Mouse (Mus musculus): ENCODE results near the gene Atp8a1. TPM values are rescaled to one million over a fixed set of nuclear protein-coding genes. Genes with fewer than 3 reads are reported as not detected.
A peak's percentile ranks its signal among the peaks of the same experiment; 100 is the strongest.

Gene Atp8a1
- polyA plus RNA-seq, 1 experiment from 2014 or later: 25.7 TPM

DNA sequence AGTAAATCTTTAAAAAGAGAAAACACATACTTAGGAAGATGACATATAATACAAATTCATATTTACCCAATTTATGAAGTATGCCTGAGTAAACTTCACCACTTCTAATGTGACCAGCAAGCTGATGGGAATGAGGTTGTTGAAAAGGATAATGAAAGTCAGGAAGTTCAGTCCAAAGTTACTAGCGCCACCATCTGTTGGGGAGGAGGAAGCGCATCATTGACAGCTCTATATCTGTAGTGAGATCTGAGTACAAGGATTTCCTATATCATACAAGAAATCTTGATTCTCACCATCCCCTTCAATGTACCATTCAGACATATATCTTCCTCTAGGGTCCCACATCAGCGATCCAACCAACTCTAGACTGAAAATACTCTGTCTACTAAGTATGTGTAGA is 82.4 kb downstream of the Atp8a1 start:
- WGBS: 93% methylated on average over 3 of the region's 3 CpGs
- ATAC-seq (replicated peaks; ENCODE audit: low FRiP score) (no peak), DNase-seq (ENCODE audit: low spot score) (no peak)
- no peak overlapping the region for H3K4me2 ChIP-seq (ENCODE audit: low read depth, low read length, severe bottlenecking)
- no peak overlapping the region for H3K4me3 ChIP-seq (ENCODE audit: low read depth, low read length)
- no peaks in the 10 kb centered on the region for H3K27me3 ChIP-seq (ENCODE audit: control insufficient read depth, insufficient read depth, low read length)
- H3K36me3 ChIP-seq (ENCODE audit: control insufficient read depth, insufficient read depth, low read length): no peaks in the 10 kb centered on the region
- H3K27ac ChIP-seq (ENCODE audit: low read depth, low read length): no peak overlapping the region
- H3K9ac ChIP-seq (ENCODE audit: low read length): no peak overlapping the region
- no peaks in the 10 kb centered on the region for H3K4me1 ChIP-seq (replicated peaks; ENCODE audit: control insufficient read depth, insufficient read depth, low read length)
- H3K9me3 ChIP-seq (ENCODE audit: control insufficient read depth, low read length): no peaks in the 10 kb centered on the region

DNA sequence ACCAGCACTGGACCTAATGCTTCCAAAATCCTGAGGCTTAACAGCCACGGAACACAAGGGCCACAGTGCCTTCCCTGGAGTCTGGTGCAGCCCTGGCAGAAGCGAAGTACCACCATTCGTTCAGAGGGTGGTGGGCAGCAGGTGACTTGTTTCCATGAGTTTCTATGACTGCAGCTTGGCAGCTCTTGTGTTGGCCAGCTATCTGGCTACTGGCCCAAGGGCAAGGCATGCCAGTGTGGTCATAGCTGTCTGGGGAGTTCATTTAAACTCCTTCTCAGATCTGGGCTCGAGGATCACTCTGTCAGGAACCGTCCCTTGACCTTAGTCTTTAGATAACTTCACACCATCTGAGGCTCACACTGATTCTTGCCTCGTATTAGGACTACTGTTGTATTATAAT is 89.1 kb downstream of the Atp8a1 start:
- WGBS: 90% methylated on average over 6 of the region's 6 CpGs
- ATAC-seq (replicated peaks; ENCODE audit: low FRiP score) (no peak), DNase-seq (ENCODE audit: low spot score) (no peak)
- H3K27me3 ChIP-seq (ENCODE audit: control insufficient read depth, insufficient read depth, low read length): no peaks in the 10 kb centered on the region
- H3K36me3 ChIP-seq (ENCODE audit: control insufficient read depth, insufficient read depth, low read length): no peaks in the 10 kb centered on the region
- no peak overlapping the region for H3K27ac ChIP-seq (ENCODE audit: low read depth, low read length)
- H3K9ac ChIP-seq (ENCODE audit: low read length): no peak overlapping the region
- H3K4me2 ChIP-seq (ENCODE audit: low read depth, low read length, severe bottlenecking): no peak overlapping the region
- no peak overlapping the region for H3K4me3 ChIP-seq (ENCODE audit: low read depth, low read length)
- no peaks in the 10 kb centered on the region for H3K9me3 ChIP-seq (ENCODE audit: control insufficient read depth, low read length)
- H3K4me1 ChIP-seq (replicated peaks; ENCODE audit: control insufficient read depth, insufficient read depth, low read length): no peaks in the 10 kb centered on the region

DNA sequence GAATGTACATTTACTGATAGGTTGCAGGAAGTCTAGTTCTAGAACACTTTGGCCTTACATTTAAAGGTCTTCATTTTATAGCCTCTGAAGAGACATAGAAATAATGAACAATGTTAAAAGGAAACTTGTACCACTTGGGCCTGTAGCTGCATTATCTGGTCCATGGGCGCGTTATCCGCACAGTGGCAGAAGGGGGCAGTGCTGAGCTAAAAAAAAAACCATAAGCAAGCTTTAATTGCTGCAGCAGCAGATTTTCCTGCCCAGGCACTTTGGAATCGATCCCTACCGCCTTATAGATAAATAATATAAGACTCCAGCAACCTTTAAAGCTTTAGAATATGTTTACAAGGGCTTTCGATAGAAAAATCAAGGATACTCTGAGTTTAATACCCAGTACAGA is 91.1 kb downstream of the Atp8a1 start:
- DNase-seq (ENCODE audit: low spot score) (no peak), ATAC-seq (replicated peaks; ENCODE audit: low FRiP score) (no peak)
- Histone ChIP-seq H3K4me1 (replicated peaks; ENCODE audit: control insufficient read depth, insufficient read depth, low read length) (peaks cover 6% of the 10 kb centered on the region; the same call in 1 of the 2 replicates), H3K4me2 (ENCODE audit: low read depth, low read length, severe bottlenecking) (no peak overlapping the region), H3K36me3 (ENCODE audit: control insufficient read depth, insufficient read depth, low read length) (no peaks in the 10 kb centered on the region), H3K9me3 (ENCODE audit: control insufficient read depth, low read length) (no peaks in the 10 kb centered on the region), H3K4me3 (ENCODE audit: low read depth, low read length) (no peak overlapping the region), H3K27me3 (ENCODE audit: control insufficient read depth, insufficient read depth, low read length) (no peaks in the 10 kb centered on the region), H3K9ac (ENCODE audit: low read length) (no peak overlapping the region), H3K27ac (ENCODE audit: low read depth, low read length) (no peak overlapping the region)
- WGBS: 22% methylated on average over 6 of the region's 6 CpGs

DNA sequence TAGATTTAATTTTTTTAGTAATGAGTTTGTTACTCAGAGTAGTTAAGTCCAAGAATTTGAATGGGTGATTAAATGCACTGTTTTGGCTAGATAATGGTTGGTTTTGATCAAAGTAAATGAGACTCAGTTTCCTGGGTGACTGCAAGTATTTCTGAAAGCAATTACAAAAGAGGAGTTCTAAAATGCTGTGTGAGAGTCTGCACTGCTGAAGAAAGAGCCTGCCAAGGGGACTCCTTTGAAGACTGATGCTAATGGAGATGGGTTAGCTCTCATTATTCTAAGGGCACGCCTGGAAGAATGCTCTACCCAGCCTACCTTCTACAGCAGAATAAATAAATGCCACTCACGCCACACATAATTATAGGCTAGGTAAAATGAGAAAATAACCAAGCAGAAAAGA is 94.2 kb downstream of the Atp8a1 start:
- ATAC-seq (replicated peaks; ENCODE audit: low FRiP score) (peak; percentile 90), DNase-seq (ENCODE audit: low spot score) (no peak)
- WGBS: 7% methylated on average over 2 of the region's 2 CpGs
- H3K9ac ChIP-seq (ENCODE audit: low read length): no peak overlapping the region
- no peaks in the 10 kb centered on the region for H3K36me3 ChIP-seq (ENCODE audit: control insufficient read depth, insufficient read depth, low read length)
- H3K27me3 ChIP-seq (ENCODE audit: control insufficient read depth, insufficient read depth, low read length): no peaks in the 10 kb centered on the region
- no peaks in the 10 kb centered on the region for H3K9me3 ChIP-seq (ENCODE audit: control insufficient read depth, low read length)
- H3K4me2 ChIP-seq (ENCODE audit: low read depth, low read length, severe bottlenecking): 0 out of 2 replicates have a peak overlapping the region, but pooled peaks have one; percentile 12
- H3K4me1 ChIP-seq (replicated peaks; ENCODE audit: control insufficient read depth, insufficient read depth, low read length): peaks cover 6% of the 10 kb centered on the region; the same call in 1 of the 2 replicates
- H3K27ac ChIP-seq (ENCODE audit: low read depth, low read length): peak overlapping the region; percentile 81
- H3K4me3 ChIP-seq (ENCODE audit: low read depth, low read length): no peak overlapping the region

DNA sequence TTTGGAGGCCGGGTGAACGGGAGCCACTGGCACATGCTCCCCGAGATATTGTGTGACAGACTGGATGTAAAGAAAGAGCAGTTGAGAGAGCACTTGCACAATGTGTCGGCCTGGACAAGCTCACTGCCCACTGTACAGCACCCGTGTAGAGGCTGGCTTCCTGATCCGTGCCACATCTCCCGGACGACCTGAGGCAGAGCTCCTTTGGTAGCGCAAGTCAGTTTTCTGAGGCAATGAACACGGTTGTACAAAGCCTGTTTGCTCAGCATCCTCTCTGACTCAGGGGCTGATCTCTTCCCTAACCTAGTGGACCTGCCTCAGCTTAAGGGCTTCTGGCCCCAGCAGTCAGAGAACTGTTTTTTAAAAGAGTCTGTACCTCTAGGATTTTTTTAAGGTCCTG is 94.6 kb downstream of the Atp8a1 start:
- peak overlapping the region; percentile 25; the same call in 1 of the 2 replicates for H3K9ac ChIP-seq (ENCODE audit: low read length)
- H3K27ac ChIP-seq (ENCODE audit: low read depth, low read length): peak overlapping the region; percentile 81
- peaks cover 6% of the 10 kb centered on the region; the same call in 1 of the 2 replicates for H3K4me1 ChIP-seq (replicated peaks; ENCODE audit: control insufficient read depth, insufficient read depth, low read length)
- no peaks in the 10 kb centered on the region for H3K36me3 ChIP-seq (ENCODE audit: control insufficient read depth, insufficient read depth, low read length)
- H3K4me2 ChIP-seq (ENCODE audit: low read depth, low read length, severe bottlenecking): peak overlapping the region; percentile 12; the same call in 1 of the 2 replicates
- peak; percentile 71 for DNase-seq (ENCODE audit: low spot score)
- ATAC-seq (replicated peaks; ENCODE audit: low FRiP score): peak; percentile 70
- WGBS: 17% methylated on average over 10 of the region's 10 CpGs
- no peak overlapping the region for H3K4me3 ChIP-seq (ENCODE audit: low read depth, low read length)
- H3K27me3 ChIP-seq (ENCODE audit: control insufficient read depth, insufficient read depth, low read length): no peaks in the 10 kb centered on the region
- no peaks in the 10 kb centered on the region for H3K9me3 ChIP-seq (ENCODE audit: control insufficient read depth, low read length)

DNA sequence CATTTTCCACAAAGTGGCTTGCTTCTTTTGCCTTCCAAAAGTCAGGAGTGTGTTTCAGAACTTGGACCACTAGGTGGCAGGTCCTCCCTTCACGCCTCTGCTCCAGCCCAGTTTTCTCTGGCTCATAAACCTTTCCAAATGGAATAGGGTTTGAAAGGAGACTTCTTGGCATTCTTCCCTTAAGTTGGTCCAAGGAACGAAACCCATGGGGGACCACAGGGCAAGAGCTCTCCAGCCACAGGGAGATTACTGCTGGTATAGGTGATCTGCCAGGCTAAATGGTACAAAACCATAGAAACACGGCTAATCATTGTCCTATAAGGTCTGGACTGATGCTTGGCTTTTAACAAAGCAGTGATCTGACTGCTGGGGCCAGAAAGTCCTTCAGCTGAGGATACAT is 95.2 kb downstream of the Atp8a1 start:
- H3K4me2 ChIP-seq (ENCODE audit: low read depth, low read length, severe bottlenecking): no peak overlapping the region
- 13% methylated on average over 3 of the region's 3 CpGs for WGBS
- no peaks in the 10 kb centered on the region for H3K27me3 ChIP-seq (ENCODE audit: control insufficient read depth, insufficient read depth, low read length)
- peaks cover 6% of the 10 kb centered on the region; the same call in 1 of the 2 replicates for H3K4me1 ChIP-seq (replicated peaks; ENCODE audit: control insufficient read depth, insufficient read depth, low read length)
- ATAC-seq (replicated peaks; ENCODE audit: low FRiP score): peak; percentile 43
- H3K9me3 ChIP-seq (ENCODE audit: control insufficient read depth, low read length): no peaks in the 10 kb centered on the region
- no peak overlapping the region for H3K9ac ChIP-seq (ENCODE audit: low read length)
- no peaks in the 10 kb centered on the region for H3K36me3 ChIP-seq (ENCODE audit: control insufficient read depth, insufficient read depth, low read length)
- DNase-seq (ENCODE audit: low spot score): peak; percentile 68
- no peak overlapping the region for H3K4me3 ChIP-seq (ENCODE audit: low read depth, low read length)
- H3K27ac ChIP-seq (ENCODE audit: low read depth, low read length): peak overlapping the region; percentile 81

DNA sequence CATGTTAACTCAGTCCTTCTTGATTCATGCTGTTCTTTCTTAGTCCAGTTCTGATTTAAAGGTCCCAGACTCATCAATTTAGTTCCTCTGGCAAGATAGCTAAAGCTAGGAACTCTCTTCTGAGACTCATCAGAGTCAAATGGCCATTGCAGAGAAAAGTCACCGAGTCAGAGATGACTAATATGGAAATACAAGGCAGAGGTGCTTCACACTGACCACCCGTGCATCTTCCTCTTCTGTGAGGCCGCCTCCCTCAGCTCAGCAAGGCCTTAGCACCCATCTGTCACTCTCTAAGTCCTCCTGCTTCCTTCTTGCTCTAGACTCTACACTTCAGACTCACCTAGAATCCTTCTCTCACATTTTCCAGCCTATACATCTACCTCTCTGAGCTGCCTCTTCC is 108.0 kb downstream of the Atp8a1 start:
- DNase-seq (ENCODE audit: low spot score) (no peak), ATAC-seq (replicated peaks; ENCODE audit: low FRiP score) (no peak)
- 94% methylated on average over 3 of the region's 3 CpGs for WGBS
- no peaks in the 10 kb centered on the region for H3K9me3 ChIP-seq (ENCODE audit: control insufficient read depth, low read length)
- H3K27me3 ChIP-seq (ENCODE audit: control insufficient read depth, insufficient read depth, low read length): no peaks in the 10 kb centered on the region
- no peak overlapping the region for H3K4me2 ChIP-seq (ENCODE audit: low read depth, low read length, severe bottlenecking)
- H3K9ac ChIP-seq (ENCODE audit: low read length): no peak overlapping the region
- peaks cover 3% of the 10 kb centered on the region; the same call in 1 of the 2 replicates for H3K36me3 ChIP-seq (ENCODE audit: control insufficient read depth, insufficient read depth, low read length)
- no peaks in the 10 kb centered on the region for H3K4me1 ChIP-seq (replicated peaks; ENCODE audit: control insufficient read depth, insufficient read depth, low read length)
- H3K4me3 ChIP-seq (ENCODE audit: low read depth, low read length): no peak overlapping the region
- no peak overlapping the region for H3K27ac ChIP-seq (ENCODE audit: low read depth, low read length)

DNA sequence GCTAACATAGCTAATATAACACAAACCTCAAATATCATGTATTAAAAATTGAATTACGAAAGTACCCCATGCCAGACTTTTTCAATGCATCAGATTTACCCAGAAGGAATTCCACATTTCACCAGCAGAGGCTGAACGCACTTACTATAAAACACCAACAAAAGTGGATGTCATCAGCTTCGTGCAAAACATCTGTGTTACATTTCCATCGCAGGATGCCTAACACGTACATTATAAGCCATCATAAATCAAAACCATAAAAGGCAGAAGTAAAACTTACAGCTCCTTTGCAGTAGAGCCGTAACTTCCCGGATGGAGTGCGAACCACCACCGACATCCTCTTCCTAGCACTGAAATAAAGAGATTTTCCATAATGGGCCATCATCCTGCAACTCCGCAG is 109.1 kb downstream of the Atp8a1 start:
- DNase-seq (ENCODE audit: low spot score) (no peak), ATAC-seq (replicated peaks; ENCODE audit: low FRiP score) (no peak)
- Histone ChIP-seq H3K27ac (ENCODE audit: low read depth, low read length) (no peak overlapping the region), H3K4me1 (replicated peaks; ENCODE audit: control insufficient read depth, insufficient read depth, low read length) (no peaks in the 10 kb centered on the region), H3K9me3 (ENCODE audit: control insufficient read depth, low read length) (no peaks in the 10 kb centered on the region), H3K36me3 (ENCODE audit: control insufficient read depth, insufficient read depth, low read length) (no peaks in the 10 kb centered on the region; the same call in 1 of the 2 replicates), H3K9ac (ENCODE audit: low read length) (no peak overlapping the region), H3K4me3 (ENCODE audit: low read depth, low read length) (no peak overlapping the region), H3K27me3 (ENCODE audit: control insufficient read depth, insufficient read depth, low read length) (no peaks in the 10 kb centered on the region), H3K4me2 (ENCODE audit: low read depth, low read length, severe bottlenecking) (no peak overlapping the region)
- WGBS: 92% methylated on average over 10 of the region's 10 CpGs

DNA sequence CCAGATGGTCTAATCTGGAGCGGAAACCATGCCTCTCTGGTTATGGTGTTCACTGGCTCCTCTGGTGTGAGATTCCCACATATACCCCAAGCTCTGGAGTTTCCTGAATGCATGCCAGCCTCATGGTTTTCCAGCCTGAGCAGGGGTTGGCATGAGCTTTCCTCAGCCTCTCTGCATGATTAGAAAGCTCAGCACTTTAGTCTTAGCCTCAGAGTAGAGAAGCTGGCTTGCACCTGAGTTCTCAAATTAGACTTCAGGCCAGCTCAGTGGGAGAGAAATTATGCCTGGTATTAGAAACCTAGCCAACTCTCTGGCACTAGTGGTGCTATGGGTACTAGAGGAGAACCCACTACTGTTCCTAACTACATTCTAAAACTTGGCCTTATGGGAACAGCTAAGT is 111.5 kb downstream of the Atp8a1 start:
- Histone ChIP-seq H3K27me3 (ENCODE audit: control insufficient read depth, insufficient read depth, low read length) (no peaks in the 10 kb centered on the region), H3K36me3 (ENCODE audit: control insufficient read depth, insufficient read depth, low read length) (no peaks in the 10 kb centered on the region; the same call in 1 of the 2 replicates)
- 95% methylated on average over 1 of the region's 1 CpGs for WGBS

More for the DNA sequence above, 111.5 kb downstream of the Atp8a1 start:
- no peak overlapping the region for H3K4me3 ChIP-seq (ENCODE audit: low read depth, low read length)
- no peaks in the 10 kb centered on the region for H3K9me3 ChIP-seq (ENCODE audit: control insufficient read depth, low read length)
- ATAC-seq (replicated peaks; ENCODE audit: low FRiP score) (no peak), DNase-seq (ENCODE audit: low spot score) (no peak)
- no peak overlapping the region for H3K9ac ChIP-seq (ENCODE audit: low read length)
- no peaks in the 10 kb centered on the region for H3K4me1 ChIP-seq (replicated peaks; ENCODE audit: control insufficient read depth, insufficient read depth, low read length)
- no peak overlapping the region for H3K4me2 ChIP-seq (ENCODE audit: low read depth, low read length, severe bottlenecking)
- H3K27ac ChIP-seq (ENCODE audit: low read depth, low read length): no peak overlapping the region
